Mouse (Mus musculus): ENCODE measurements around the gene Sugct.

DNA sequence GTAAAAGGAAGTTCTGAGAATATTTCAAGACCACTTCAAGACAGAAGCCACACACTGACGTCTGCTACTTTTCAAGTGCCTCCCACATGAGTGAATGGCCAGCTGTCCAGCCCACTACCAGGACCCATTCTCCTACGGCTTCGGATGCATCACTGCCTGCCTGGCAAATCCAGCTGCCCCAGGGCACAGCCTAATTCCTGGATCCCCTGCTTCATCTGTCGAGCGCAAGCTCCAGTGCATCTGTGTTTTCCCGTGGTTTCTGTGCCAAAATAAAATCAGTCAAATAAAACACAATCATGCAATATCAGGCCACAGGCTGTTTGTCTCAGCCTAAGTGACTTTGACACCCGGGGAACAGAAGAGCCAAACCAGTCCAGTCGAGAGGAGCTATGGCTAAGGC, 863.5 kb downstream of the Sugct start:
- TF ChIP-seq CTCF (IDR thresholded peaks at IDR 0.05; ENCODE audit: extremely low read depth, insufficient read depth, insufficient read length, insufficient replicate concordance) (no peak), POLR2A (IDR thresholded peaks at IDR 0.05; ENCODE audit: low read depth, low read length) (no peak)

All from spleen, adult 2 months (tissue).